In genomic region chr9:32694916-32695490, GRCm38 (mm10) we compare ENCODE assay signal across 8 mouse cellular contexts. TPM values are rescaled to one million over a fixed set of nuclear protein-coding genes. Genes with fewer than 3 reads are reported as not detected.
A peak's percentile ranks its signal among the peaks of the same experiment; 100 is the strongest.
DNase-seq lines count a peak whose midpoint lies in the region; ATAC-seq and TF ChIP-seq lines count a peak whose summit lies in the region.

No protein-coding gene starts in this region.

- no peaks in the 10 kb centered on the region for H3K27me3 ChIP-seq in liver, adult 2 months (ENCODE audit: control insufficient read depth, insufficient read depth, low read length)
- H3K27me3 ChIP-seq in embryonic facial prominence, embryonic 14.5 days (replicated peaks; ENCODE audit: control insufficient read depth, insufficient read depth, low read length), result no peaks in the 10 kb centered on the region; the same call in 1 of the 2 replicates
- H3K27me3 ChIP-seq in intestine, embryonic 15.5 days (replicated peaks), result no peaks in the 10 kb centered on the region

- H3K36me3 ChIP-seq in liver, adult 2 months (ENCODE audit: control insufficient read depth, insufficient read depth, low read length), result no peaks in the 10 kb centered on the region
- no peaks in the 10 kb centered on the region for H3K36me3 ChIP-seq in embryonic facial prominence, embryonic 14.5 days (ENCODE audit: control insufficient read depth, insufficient read depth, low read length)
- no peaks in the 10 kb centered on the region for H3K36me3 ChIP-seq in intestine, embryonic 15.5 days

- ATAC-seq in embryonic facial prominence, embryonic 14.5 days (ENCODE audit: low read depth), result no peak
- ATAC-seq in intestine, embryonic 15.5 days, result no peak

- H3K27ac ChIP-seq in liver, adult 2 months (replicated peaks; ENCODE audit: insufficient read depth, low read depth, low read length), result peak overlapping the region; percentile 9; the same call in 1 of the 2 replicates
- no peak overlapping the region for H3K27ac ChIP-seq in embryonic facial prominence, embryonic 14.5 days (replicated peaks; ENCODE audit: low read depth, low read length)
- peak overlapping the region; percentile 55; the same call in 1 of the 2 replicates for H3K27ac ChIP-seq in intestine, embryonic 15.5 days

- WGBS in liver, adult 2 months, result 56% methylated on average over 4 of the region's 4 CpGs
- 51% methylated on average over 4 of the region's 4 CpGs for WGBS in embryonic facial prominence, embryonic 14.5 days
- WGBS in intestine, embryonic 15.5 days, result 44% methylated on average over 4 of the region's 4 CpGs

- no peaks in the 10 kb centered on the region; the same call in none of the 2 replicates for H3K79me2 ChIP-seq in liver, adult 2 months (ENCODE audit: control insufficient read depth, insufficient read depth, low read length)

- DNase-seq in liver, adult 2 months (ENCODE audit: extremely low read depth, low read depth, low spot score), result no peak
- DNase-seq in liver, result no peak
- no peak for DNase-seq in embryonic facial prominence, embryonic 14.5 days (ENCODE audit: low spot score)
- DNase-seq in naive thymus-derived CD4-positive, alpha-beta T cell, adult 2 months (ENCODE audit: low read depth), result peak; percentile 51
- no peak for DNase-seq in right cerebral cortex, postnatal 14 days
- DNase-seq in right cerebral cortex, postnatal 4 days, result no peak
- DNase-seq in cerebellum, postnatal 14 days, result no peak

- peak overlapping the region; percentile 82 for H3K4me3 ChIP-seq in liver, adult 2 months (ENCODE audit: insufficient read depth, low read depth, low read length)
- H3K4me3 ChIP-seq in embryonic facial prominence, embryonic 14.5 days (ENCODE audit: low read depth, low read length), result peak overlapping the region; percentile 74
- peak overlapping the region; percentile 68 for H3K4me3 ChIP-seq in intestine, embryonic 15.5 days (replicated peaks)

- no peak for TF ChIP-seq CTCF in liver, adult 2 months (IDR thresholded peaks at IDR 0.05; ENCODE audit: low read depth, low read length)

- TF ChIP-seq POLR2A in liver, adult 2 months (IDR thresholded peaks at IDR 0.05; ENCODE audit: extremely low read depth, insufficient read depth, low read length), result no peak

- peak overlapping the region; percentile 69 for H3K4me2 ChIP-seq in embryonic facial prominence, embryonic 14.5 days (ENCODE audit: low read depth, low read length)
- peak overlapping the region; percentile 90 for H3K4me2 ChIP-seq in intestine, embryonic 15.5 days (replicated peaks)

- no peaks in the 10 kb centered on the region for H3K9me3 ChIP-seq in embryonic facial prominence, embryonic 14.5 days (ENCODE audit: control insufficient read depth, low read length)
- H3K9me3 ChIP-seq in intestine, embryonic 15.5 days, result no peaks in the 10 kb centered on the region

- peak overlapping the region; percentile 69 for H3K9ac ChIP-seq in liver, adult 2 months (ENCODE audit: low read depth, low read length)
- H3K9ac ChIP-seq in embryonic facial prominence, embryonic 14.5 days (ENCODE audit: low read depth, low read length), result peak overlapping the region; percentile 75
- peak overlapping the region; percentile 72 for H3K9ac ChIP-seq in intestine, embryonic 15.5 days

- no peaks in the 10 kb centered on the region for H3K4me1 ChIP-seq in liver, adult 2 months (ENCODE audit: control insufficient read depth, insufficient read depth, low read length)
- H3K4me1 ChIP-seq in embryonic facial prominence, embryonic 14.5 days (ENCODE audit: control insufficient read depth, insufficient read depth, low read length), result peaks cover 27% of the 10 kb centered on the region; the same call in 1 of the 2 replicates
- H3K4me1 ChIP-seq in intestine, embryonic 15.5 days (replicated peaks), result no peaks in the 10 kb centered on the region

RNA-seq across cellular contexts. Expression of gene Ets1, which starts 59.0 kb away (rescaled TPM):
- 18.8 and 20.1 TPM in 2 replicates for total RNA-seq in liver, adult 2 months (2014; rRNA removed)
- 5.1 and 7.6 TPM in 2 replicates for polyA plus RNA-seq in liver, adult 2 months (2012; rRNA removed)
- polyA plus RNA-seq in embryonic facial prominence, embryonic 14.5 days (2014; fragmentation: Nextera tagmentation; extraction: Ambion mirVana), result 32.7 and 35.8 TPM in 2 replicates
- 38.5 and 43.0 TPM in 2 replicates for polyA plus RNA-seq in intestine, embryonic 15.5 days (2015; fragmentation: Nextera tagmentation; extraction: Ambion mirVana)
